Mouse (Mus musculus): Measurements from ENCODE around the gene Lck. TPM values are rescaled to one million over a fixed set of nuclear protein-coding genes. Genes with fewer than 3 reads are reported as not detected.

Lck gene
- polyA plus RNA-seq, 1 experiment = 109 TPM

- no peak overlapping the region for H3K4me3 ChIP-seq (ENCODE audit: extremely low read depth, insufficient read depth, insufficient read length)
- no peaks in the 10 kb centered on the region for H3K36me3 ChIP-seq (ENCODE audit: control insufficient read depth, insufficient read depth, low read length)
- TF ChIP-seq POLR2A (IDR thresholded peaks at IDR 0.05; ENCODE audit: low read depth, low read length) = no peak
- TF ChIP-seq CTCF (IDR thresholded peaks at IDR 0.05; ENCODE audit: extremely low read depth, insufficient read depth, insufficient read length, insufficient replicate concordance) = no peak
- H3K27ac ChIP-seq (ENCODE audit: insufficient read depth, low read length) = no peak overlapping the region
- WGBS = 46% methylated on average over 11 of the region's 11 CpGs
- DNase-seq (ENCODE audit: low read depth in 1 of 2, low spot score in 2 of 2) = no peak
- peaks cover 8% of the 10 kb centered on the region; the same call in 1 of the 2 replicates for H3K4me1 ChIP-seq (ENCODE audit: control insufficient read depth, insufficient read depth, insufficient read length)
- H3K27me3 ChIP-seq (ENCODE audit: control insufficient read depth, insufficient read depth, low read length) = no peaks in the 10 kb centered on the region
Measured at GRCm38 (mm10) chr4:129502901-129503444, 70.5 kb downstream of the Lck start.

- no peak for TF ChIP-seq POLR2A (IDR thresholded peaks at IDR 0.05; ENCODE audit: low read depth, low read length)
- TF ChIP-seq CTCF (IDR thresholded peaks at IDR 0.05; ENCODE audit: extremely low read depth, insufficient read depth, insufficient read length, insufficient replicate concordance) = no peak
- H3K4me1 ChIP-seq (ENCODE audit: control insufficient read depth, insufficient read depth, insufficient read length) = peaks cover 5% of the 10 kb centered on the region; the same call in 1 of the 2 replicates
Measured at GRCm38 (mm10) chr4:129502327-129502888, 71.0 kb downstream of the Lck start.

GRCm38 (mm10) chr4:129500607-129501566 lies 72.6 kb downstream of the Lck start:
- peak; percentile 53 to 87 for DNase-seq (ENCODE audit: low read depth in 1 of 2, low spot score in 2 of 2)
- WGBS = 3% methylated on average over 47 of the region's 49 CpGs
- TF ChIP-seq POLR2A (IDR thresholded peaks at IDR 0.05; ENCODE audit: low read depth, low read length) (peak; percentile 76), CTCF (IDR thresholded peaks at IDR 0.05; ENCODE audit: extremely low read depth, insufficient read depth, insufficient read length, insufficient replicate concordance) (no peak)
- Histone ChIP-seq H3K27me3 (ENCODE audit: control insufficient read depth, insufficient read depth, low read length) (no peaks in the 10 kb centered on the region), H3K4me3 (ENCODE audit: extremely low read depth, insufficient read depth, insufficient read length) (peak overlapping the region; percentile 67), H3K27ac (ENCODE audit: insufficient read depth, low read length) (peak overlapping the region; percentile 96), H3K36me3 (ENCODE audit: control insufficient read depth, insufficient read depth, low read length) (no peaks in the 10 kb centered on the region), H3K4me1 (ENCODE audit: control insufficient read depth, insufficient read depth, insufficient read length) (peaks cover 18% of the 10 kb centered on the region; the same call in 1 of the 2 replicates)

More at GRCm38 (mm10) chr4:129502327-129502888, 71.0 kb downstream of the Lck start:
- H3K36me3 ChIP-seq (ENCODE audit: control insufficient read depth, insufficient read depth, low read length) = no peaks in the 10 kb centered on the region
- no peak overlapping the region for H3K4me3 ChIP-seq (ENCODE audit: extremely low read depth, insufficient read depth, insufficient read length)
- DNase-seq (ENCODE audit: low read depth in 1 of 2, low spot score in 2 of 2) = no peak
- no peaks in the 10 kb centered on the region for H3K27me3 ChIP-seq (ENCODE audit: control insufficient read depth, insufficient read depth, low read length)
- 61% methylated on average over 9 of the region's 9 CpGs for WGBS
- no peak overlapping the region for H3K27ac ChIP-seq (ENCODE audit: insufficient read depth, low read length)

- H3K27ac ChIP-seq (ENCODE audit: insufficient read depth, low read length) = peak overlapping the region; percentile 96
- H3K36me3 ChIP-seq (ENCODE audit: control insufficient read depth, insufficient read depth, low read length) = no peaks in the 10 kb centered on the region
- no peak for DNase-seq (ENCODE audit: low read depth in 1 of 2, low spot score in 2 of 2)
- peaks cover 18% of the 10 kb centered on the region; the same call in 1 of the 2 replicates for H3K4me1 ChIP-seq (ENCODE audit: control insufficient read depth, insufficient read depth, insufficient read length)
- H3K27me3 ChIP-seq (ENCODE audit: control insufficient read depth, insufficient read depth, low read length) = no peaks in the 10 kb centered on the region
- H3K4me3 ChIP-seq (ENCODE audit: extremely low read depth, insufficient read depth, insufficient read length) = no peak overlapping the region; the same call in 1 of the 2 replicates
- 82% methylated on average over 8 of the region's 8 CpGs for WGBS
- no peak for TF ChIP-seq CTCF (IDR thresholded peaks at IDR 0.05; ENCODE audit: extremely low read depth, insufficient read depth, insufficient read length, insufficient replicate concordance)
- TF ChIP-seq POLR2A (IDR thresholded peaks at IDR 0.05; ENCODE audit: low read depth, low read length) = no peak
Measured at GRCm38 (mm10) chr4:129500017-129500416, 73.4 kb downstream of the Lck start.

- TF ChIP-seq CTCF (IDR thresholded peaks at IDR 0.05; ENCODE audit: extremely low read depth, insufficient read depth, insufficient read length, insufficient replicate concordance) (no peak), POLR2A (IDR thresholded peaks at IDR 0.05; ENCODE audit: low read depth, low read length) (no peak)
- DNase-seq (ENCODE audit: low read depth in 1 of 2, low spot score in 2 of 2) = no peak
- H3K27me3 ChIP-seq (ENCODE audit: control insufficient read depth, insufficient read depth, low read length) = no peaks in the 10 kb centered on the region
- H3K27ac ChIP-seq (ENCODE audit: insufficient read depth, low read length) = no peak overlapping the region
- no peaks in the 10 kb centered on the region for H3K36me3 ChIP-seq (ENCODE audit: control insufficient read depth, insufficient read depth, low read length)
- H3K4me1 ChIP-seq (ENCODE audit: control insufficient read depth, insufficient read depth, insufficient read length) = peaks cover 18% of the 10 kb centered on the region; the same call in 1 of the 2 replicates
- WGBS = 91% methylated on average over 3 of the region's 3 CpGs
- H3K4me3 ChIP-seq (ENCODE audit: extremely low read depth, insufficient read depth, insufficient read length) = no peak overlapping the region
Measured at GRCm38 (mm10) chr4:129498941-129499340, 74.5 kb downstream of the Lck start.

Other genes with a start within 250 kb of the Lck start
- gene Rbbp4, start 238.3 kb downstream of the Lck start, polyA plus RNA-seq (2012; rRNA removed) = 16.3 and 16.6 TPM in 2 replicates
- gene Zbtb8os, start 237.9 kb downstream of the Lck start, polyA plus RNA-seq (2012; rRNA removed) = 8.2 and 9.2 TPM in 2 replicates
- gene Zbtb8a, start 195.5 kb downstream of the Lck start, polyA plus RNA-seq (2012; rRNA removed) = 2.1 and 3.5 TPM in 2 replicates
- 0.02 TPM in 1 of 2 replicates, not detected in the other for gene Zbtb8b, start 132.8 kb downstream of the Lck start, polyA plus RNA-seq (2012; rRNA removed)
- gene Bsdc1, start 112.1 kb downstream of the Lck start, polyA plus RNA-seq (2012; rRNA removed) = 20.3 and 31.5 TPM in 2 replicates
- gene Tssk3, start 82.6 kb downstream of the Lck start, polyA plus RNA-seq (2012; rRNA removed) = 0.11 TPM in 1 of 2 replicates, not detected in the other
- gene Fam229a, start 82.5 kb downstream of the Lck start, polyA plus RNA-seq (2012; rRNA removed) = 0.20 and 0.70 TPM in 2 replicates
- gene Marcksl1, start 60.1 kb downstream of the Lck start, polyA plus RNA-seq (2012; rRNA removed) = 44.0 and 55.7 TPM in 2 replicates
- 55.1 and 69.0 TPM in 2 replicates for gene Hdac1, start 30.9 kb downstream of the Lck start, polyA plus RNA-seq (2012; rRNA removed)
- gene Fam167b, start 4.9 kb upstream of the Lck start, polyA plus RNA-seq (2012; rRNA removed) = 10.9 and 17.2 TPM in 2 replicates
- 185 and 203 TPM in 2 replicates for gene Eif3i, start 27.0 kb upstream of the Lck start, polyA plus RNA-seq (2012; rRNA removed)
- 119 and 129 TPM in 2 replicates for gene Tmem234, start 27.0 kb upstream of the Lck start, polyA plus RNA-seq (2012; rRNA removed)
- gene Dcdc2b, start 40.6 kb upstream of the Lck start, polyA plus RNA-seq (2012; rRNA removed) = 1.4 and 2.8 TPM in 2 replicates
- gene Iqcc, start 45.5 kb upstream of the Lck start, polyA plus RNA-seq (2012; rRNA removed) = 28.3 and 31.3 TPM in 2 replicates
- gene Ccdc28b, start 50.3 kb upstream of the Lck start, polyA plus RNA-seq (2012; rRNA removed) = 16.3 and 19.7 TPM in 2 replicates
- gene Txlna, start 67.4 kb upstream of the Lck start, polyA plus RNA-seq (2012; rRNA removed) = 20.1 and 25.1 TPM in 2 replicates
- 11.9 and 13.2 TPM in 2 replicates for gene Kpna6, start 99.1 kb upstream of the Lck start, polyA plus RNA-seq (2012; rRNA removed)
- 28.4 and 33.9 TPM in 2 replicates for gene Tmem39b, start 123.2 kb upstream of the Lck start, polyA plus RNA-seq (2012; rRNA removed)
- gene Khdrbs1, start 168.7 kb upstream of the Lck start, polyA plus RNA-seq (2012; rRNA removed) = 40.9 and 61.5 TPM in 2 replicates
- gene Ptp4a2, start 237.6 kb upstream of the Lck start, polyA plus RNA-seq (2012; rRNA removed) = 47.6 and 51.1 TPM in 2 replicates

All from spleen, adult 2 months (tissue).